ENCODE assay signal across 8 mouse cellular contexts in genomic region chr11:57647446-57647845, GRCm38 (mm10). TPM values are rescaled to one million over a fixed set of nuclear protein-coding genes. Genes with fewer than 3 reads are reported as not detected.
DNase-seq lines count a peak whose midpoint lies in the region; ATAC-seq and TF ChIP-seq lines count a peak whose summit lies in the region.

No protein-coding gene starts in this region.

- no peak for DNase-seq in kidney, postnatal 0 days (ENCODE audit: low spot score)
- no peak for DNase-seq in kidney, adult 8-10 months
- no peak for DNase-seq in embryonic facial prominence, embryonic 14.5 days (ENCODE audit: low spot score)
- no peak for DNase-seq in layer of hippocampus, adult 9-10 months (ENCODE audit: low spot score)
- DNase-seq in ovary, postnatal 14 days (ENCODE audit: low spot score): no peak

- no peaks in the 10 kb centered on the region for H3K27me3 ChIP-seq in kidney, postnatal 0 days (ENCODE audit: insufficient read depth, low read length)
- no peaks in the 10 kb centered on the region for H3K27me3 ChIP-seq in embryonic facial prominence, embryonic 14.5 days (replicated peaks; ENCODE audit: control insufficient read depth, insufficient read depth, low read length)
- H3K27me3 ChIP-seq in hindbrain, embryonic 15.5 days: no peaks in the 10 kb centered on the region
- H3K27me3 ChIP-seq in midbrain, embryonic 15.5 days (replicated peaks): no peaks in the 10 kb centered on the region

- 34% methylated on average over 5 of the region's 5 CpGs for WGBS in kidney, postnatal 0 days
- 58% methylated on average over 5 of the region's 5 CpGs for WGBS in embryonic facial prominence, embryonic 14.5 days
- 43% methylated on average over 5 of the region's 5 CpGs for WGBS in hindbrain, embryonic 15.5 days
- 42% methylated on average over 5 of the region's 5 CpGs for WGBS in midbrain, embryonic 15.5 days

- peak overlapping the region; percentile 96; the same call in 1 of the 2 replicates for H3K4me2 ChIP-seq in kidney, postnatal 0 days (ENCODE audit: low read length)
- H3K4me2 ChIP-seq in embryonic facial prominence, embryonic 14.5 days (ENCODE audit: low read depth, low read length): peak overlapping the region; percentile 84
- H3K4me2 ChIP-seq in hindbrain, embryonic 15.5 days: peak overlapping the region; percentile 99
- H3K4me2 ChIP-seq in midbrain, embryonic 15.5 days: peak overlapping the region; percentile 94

- peaks cover 14% of the 10 kb centered on the region; the same call in 1 of the 2 replicates for H3K4me1 ChIP-seq in kidney, postnatal 0 days (replicated peaks; ENCODE audit: insufficient read depth, low read length)
- H3K4me1 ChIP-seq in embryonic facial prominence, embryonic 14.5 days (ENCODE audit: control insufficient read depth, insufficient read depth, low read length): peaks cover 45% of the 10 kb centered on the region
- peaks cover 52% of the 10 kb centered on the region for H3K4me1 ChIP-seq in hindbrain, embryonic 15.5 days (replicated peaks)
- peaks cover 63% of the 10 kb centered on the region for H3K4me1 ChIP-seq in midbrain, embryonic 15.5 days

- no peak overlapping the region for H3K27ac ChIP-seq in kidney, postnatal 0 days
- no peak overlapping the region for H3K27ac ChIP-seq in embryonic facial prominence, embryonic 14.5 days (replicated peaks; ENCODE audit: low read depth, low read length)
- H3K27ac ChIP-seq in hindbrain, embryonic 15.5 days (replicated peaks): no peak overlapping the region
- H3K27ac ChIP-seq in midbrain, embryonic 15.5 days: no peak overlapping the region

- no peaks in the 10 kb centered on the region for H3K9me3 ChIP-seq in kidney, postnatal 0 days (replicated peaks; ENCODE audit: low read length)
- H3K9me3 ChIP-seq in embryonic facial prominence, embryonic 14.5 days (ENCODE audit: control insufficient read depth, low read length): no peaks in the 10 kb centered on the region
- H3K9me3 ChIP-seq in hindbrain, embryonic 15.5 days: no peaks in the 10 kb centered on the region
- H3K9me3 ChIP-seq in midbrain, embryonic 15.5 days: no peaks in the 10 kb centered on the region

- TF ChIP-seq CTCF in kidney, postnatal 0 days (IDR thresholded peaks at IDR 0.05; ENCODE audit: low read depth): no peak

- H3K4me3 ChIP-seq in kidney, postnatal 0 days (replicated peaks; ENCODE audit: low read depth, low read length): no peak overlapping the region
- no peak overlapping the region for H3K4me3 ChIP-seq in embryonic facial prominence, embryonic 14.5 days (ENCODE audit: low read depth, low read length)
- no peak overlapping the region for H3K4me3 ChIP-seq in hindbrain, embryonic 15.5 days
- no peak overlapping the region for H3K4me3 ChIP-seq in midbrain, embryonic 15.5 days

- H3K36me3 ChIP-seq in kidney, postnatal 0 days (ENCODE audit: insufficient read depth, low read length): no peaks in the 10 kb centered on the region
- no peaks in the 10 kb centered on the region for H3K36me3 ChIP-seq in embryonic facial prominence, embryonic 14.5 days (ENCODE audit: control insufficient read depth, insufficient read depth, low read length)
- H3K36me3 ChIP-seq in hindbrain, embryonic 15.5 days: no peaks in the 10 kb centered on the region
- no peaks in the 10 kb centered on the region for H3K36me3 ChIP-seq in midbrain, embryonic 15.5 days (replicated peaks)

- H3K9ac ChIP-seq in kidney, postnatal 0 days (ENCODE audit: low read depth, low read length): no peak overlapping the region
- peak overlapping the region; percentile 19; the same call in 1 of the 2 replicates for H3K9ac ChIP-seq in embryonic facial prominence, embryonic 14.5 days (ENCODE audit: low read depth, low read length)
- no peak overlapping the region for H3K9ac ChIP-seq in hindbrain, embryonic 15.5 days
- no peak overlapping the region for H3K9ac ChIP-seq in midbrain, embryonic 15.5 days

- no peak for ATAC-seq in kidney, postnatal 0 days (replicated peaks; ENCODE audit: low FRiP score, low read depth)
- no peak for ATAC-seq in embryonic facial prominence, embryonic 14.5 days (ENCODE audit: low read depth)
- ATAC-seq in hindbrain, embryonic 15.5 days (ENCODE audit: low FRiP score, low read depth): no peak
- no peak for ATAC-seq in midbrain, embryonic 15.5 days (replicated peaks)
- no peak for ATAC-seq in megakaryocyte progenitor cell, adult 5-6 weeks (replicated peaks; ENCODE audit: poor library complexity)

RNA-seq across cellular contexts. Expression of gene Galnt10, which starts 2.2 kb away (rescaled TPM):
- 18.4 and 19.2 TPM in 2 replicates for polyA plus RNA-seq in kidney, postnatal 0 days (2015; fragmentation: Nextera tagmentation; extraction: Ambion mirVana)
- 19.7 and 22.5 TPM in 2 replicates for polyA plus RNA-seq in embryonic facial prominence, embryonic 14.5 days (2014; fragmentation: Nextera tagmentation; extraction: Ambion mirVana)
- polyA plus RNA-seq in hindbrain, embryonic 15.5 days (2015; fragmentation: Nextera tagmentation; extraction: Ambion mirVana): 14.6 and 15.4 TPM in 2 replicates
- polyA plus RNA-seq in midbrain, embryonic 15.5 days (2015; fragmentation: Nextera tagmentation; extraction: Ambion mirVana): 16.4 and 16.5 TPM in 2 replicates
- total RNA-seq in megakaryocyte progenitor cell, adult 5-6 weeks (2015): 4.0 and 4.8 TPM in 2 replicates
- 7.0 and 8.8 TPM in 2 replicates for total RNA-seq in megakaryocyte progenitor cell, adult 5-6 weeks (2017)
